12 mouse cellular contexts compared by ENCODE assay signal in the genomic region with DNA sequence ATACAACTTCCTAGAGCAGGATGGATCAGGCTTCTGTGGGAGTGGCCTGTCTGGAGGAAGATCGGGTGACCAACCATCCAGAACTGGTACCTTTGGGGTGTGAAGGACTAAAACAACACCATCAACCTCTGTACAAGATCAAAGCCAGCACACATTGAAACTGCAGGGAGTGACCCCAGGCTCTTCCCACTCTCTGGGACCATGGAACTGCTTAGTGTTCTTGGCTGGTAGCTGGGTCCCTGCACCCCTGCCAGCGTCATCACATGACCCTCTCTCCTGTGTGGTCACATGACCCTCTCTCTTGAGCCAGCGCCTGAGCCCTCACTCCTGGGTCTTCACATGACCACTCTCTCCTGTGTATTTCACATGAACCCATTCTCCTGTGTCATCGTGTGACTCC.
"Had no signal": no experiment of that assay in that cellular context is flagged by ENCODE, and none has a peak within 500 bp of the region (broad histone marks: within the 10 kb centered on the region; RNA-seq: fewer than 3 reads in every experiment).

No protein-coding gene starts in this region.

- DNase-seq: kidney, adult 8-10 months; kidney, postnatal 25 days; layer of hippocampus, postnatal 36 days; liver, embryonic 13.5 days; lung, embryonic 14.5 days; midbrain, embryonic 14.5 days; thymus, adult 18-20 months; thymus, postnatal 36 days had no signal

- H3K4me3 ChIP-seq: left cerebral cortex, adult 2 months; liver, embryonic 13.5 days had no signal

- H3K4me1 ChIP-seq: liver, embryonic 13.5 days had no signal

- H3K27me3 ChIP-seq: liver, embryonic 13.5 days had no signal

- ATAC-seq: lung, postnatal 0 days had no signal

- H3K9ac ChIP-seq: liver, embryonic 13.5 days; lung, embryonic 14.5 days had no signal

- H3K9me3 ChIP-seq: liver, embryonic 13.5 days had no signal

- H3K36me3 ChIP-seq: liver, embryonic 13.5 days had no signal

- H3K4me2 ChIP-seq: liver, embryonic 13.5 days; lung, embryonic 14.5 days; midbrain, embryonic 11.5 days had no signal

- H3K27ac ChIP-seq: left cerebral cortex, adult 2 months; liver, embryonic 13.5 days; macrophage had no signal
